Mouse (Mus musculus): ENCODE results near the gene Sfxn2. TPM values are rescaled to one million over a fixed set of nuclear protein-coding genes. Genes with fewer than 3 reads are reported as not detected.

Gene Sfxn2
- polyA plus RNA-seq, 1 experiment = 0.06 TPM

DNA sequence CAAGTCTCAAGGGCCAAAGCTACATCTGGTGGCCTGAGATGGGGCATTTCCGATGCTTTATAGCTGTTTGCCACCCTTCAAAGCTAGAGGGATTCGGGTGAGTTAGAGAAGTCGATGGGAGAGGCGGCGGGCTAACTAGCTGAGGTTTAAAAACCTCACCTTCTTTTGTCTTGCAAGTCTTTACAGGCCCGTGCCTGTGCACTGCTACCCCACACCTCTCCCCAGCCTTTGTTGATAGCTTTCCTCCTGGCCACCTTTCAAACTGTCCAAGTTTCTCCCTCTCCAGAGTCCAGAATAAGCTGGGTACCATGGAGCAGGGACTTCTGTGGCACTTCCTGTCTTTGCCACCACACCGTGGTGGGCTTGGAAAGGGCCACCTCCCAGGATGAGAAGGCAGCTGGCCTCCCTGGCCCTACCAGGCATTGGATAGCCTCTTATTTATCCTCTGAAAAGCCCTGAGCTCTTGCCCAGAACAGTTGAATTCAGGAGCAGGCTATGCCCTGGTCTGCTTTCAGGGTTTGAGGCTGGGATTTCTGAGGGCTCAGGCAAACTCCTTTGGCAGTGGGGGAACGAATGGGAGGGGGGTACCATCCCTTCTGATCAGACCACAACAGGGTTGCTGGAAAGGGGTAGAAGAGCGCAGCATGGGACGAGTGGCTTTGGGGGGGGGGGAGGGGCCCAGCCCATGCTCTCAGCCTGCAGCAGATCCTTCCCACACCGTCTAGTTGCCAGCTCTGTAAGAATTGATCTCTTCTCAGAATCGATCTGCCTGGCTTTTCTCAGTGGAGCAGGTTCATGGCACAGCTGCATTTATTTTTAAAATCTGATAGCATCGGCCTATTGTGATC lies 43.3 kb upstream of the Sfxn2 start:
- no peaks in the 10 kb centered on the region for H3K36me3 ChIP-seq (ENCODE audit: control insufficient read depth)
- H3K4me3 ChIP-seq (replicated peaks) = no peak overlapping the region
- H3K4me1 ChIP-seq (ENCODE audit: control insufficient read depth) = peaks cover 61% of the 10 kb centered on the region
- no peaks in the 10 kb centered on the region for H3K9me3 ChIP-seq (ENCODE audit: control insufficient read depth, low read length)
- TF ChIP-seq GATA1 (IDR thresholded peaks at IDR 0.05; ENCODE audit: low read length) (no peak), TAL1 (IDR thresholded peaks at IDR 0.05; ENCODE audit: low read length) (no peak)
- H3K27me3 ChIP-seq (ENCODE audit: control insufficient read depth) = peaks cover 57% of the 10 kb centered on the region

DNA sequence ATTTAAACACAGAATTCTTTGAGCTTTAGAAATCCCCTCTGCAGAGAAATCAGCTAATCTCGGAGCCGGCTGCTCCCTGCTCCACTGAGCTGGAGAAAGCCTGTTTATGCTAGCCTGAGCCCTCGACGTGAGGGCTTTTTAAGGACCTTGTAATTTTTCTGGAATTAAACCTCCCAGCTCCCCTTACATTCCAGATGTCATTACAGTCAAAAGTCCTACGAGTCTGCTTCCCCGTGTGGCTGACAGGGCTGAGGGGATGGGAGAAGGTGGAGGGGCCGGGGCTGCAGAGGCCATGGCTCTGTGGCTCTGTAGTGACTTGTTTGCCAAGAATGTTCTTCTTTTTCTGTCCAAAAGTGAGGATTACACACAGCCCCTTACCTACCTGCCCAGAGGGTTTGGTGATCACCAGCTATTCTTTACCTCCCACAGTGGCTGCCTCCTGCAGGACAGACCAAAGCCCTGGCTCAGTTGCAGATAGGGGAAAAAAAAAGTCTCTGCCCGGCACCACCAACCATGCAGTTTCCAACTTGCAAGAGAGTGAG lies 42.6 kb upstream of the Sfxn2 start:
- no peak overlapping the region for H3K4me3 ChIP-seq (replicated peaks)
- TF ChIP-seq GATA1 (IDR thresholded peaks at IDR 0.05; ENCODE audit: low read length) (no peak), TAL1 (IDR thresholded peaks at IDR 0.05; ENCODE audit: low read length) (no peak)
- H3K27me3 ChIP-seq (ENCODE audit: control insufficient read depth) = peaks cover 52% of the 10 kb centered on the region
- no peaks in the 10 kb centered on the region for H3K36me3 ChIP-seq (ENCODE audit: control insufficient read depth)
- H3K9me3 ChIP-seq (ENCODE audit: control insufficient read depth, low read length) = no peaks in the 10 kb centered on the region
- H3K4me1 ChIP-seq (ENCODE audit: control insufficient read depth) = peaks cover 59% of the 10 kb centered on the region

DNA sequence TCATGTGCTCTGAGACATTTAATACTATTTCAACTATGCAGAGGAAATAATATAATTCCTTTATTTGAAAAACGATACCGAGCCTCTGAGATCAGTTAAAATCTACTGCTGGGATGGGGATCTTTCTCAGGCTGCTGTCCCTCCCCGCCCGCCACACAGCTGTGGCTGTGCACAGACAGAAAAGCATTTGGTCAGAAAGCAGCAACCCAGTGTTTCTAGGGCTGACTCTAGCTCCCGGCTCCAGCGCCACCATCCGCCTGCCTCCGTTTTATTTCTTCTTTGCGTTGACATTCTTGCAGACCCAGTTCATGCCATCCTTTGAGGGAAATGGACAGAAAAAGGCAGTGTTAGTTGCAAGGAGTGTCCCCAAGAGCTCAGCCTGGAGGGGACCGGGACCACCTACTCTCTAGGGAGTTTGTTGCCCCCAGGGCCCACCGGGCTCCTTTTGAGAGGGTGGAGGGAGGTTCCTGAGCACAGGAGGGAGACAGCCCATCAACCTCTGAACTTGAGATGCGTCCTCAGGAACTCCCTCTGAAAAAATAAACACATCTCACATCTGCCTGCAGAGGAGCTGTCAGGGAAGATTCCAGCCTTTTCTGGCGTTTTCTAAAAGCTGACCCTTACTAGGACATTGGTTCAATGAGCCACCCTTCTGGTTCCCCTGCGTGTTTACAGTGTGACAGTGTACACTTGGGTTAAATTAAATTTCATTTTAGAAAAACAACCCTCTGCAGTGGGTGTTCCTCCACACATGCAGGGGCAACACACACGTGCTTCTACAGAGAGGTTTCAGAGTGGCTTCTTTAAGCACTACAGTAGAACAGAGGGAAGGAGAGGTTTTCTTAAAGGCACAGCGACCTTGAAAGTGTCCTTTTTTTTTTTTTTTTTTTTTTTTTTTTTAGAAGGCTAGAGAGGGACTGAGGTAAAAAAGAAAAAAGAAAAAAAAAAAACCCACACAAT lies 41.8 kb upstream of the Sfxn2 start:
- H3K27me3 ChIP-seq (ENCODE audit: control insufficient read depth) = peaks cover 45% of the 10 kb centered on the region
- H3K36me3 ChIP-seq (ENCODE audit: control insufficient read depth) = no peaks in the 10 kb centered on the region
- no peak for TF ChIP-seq TAL1 (IDR thresholded peaks at IDR 0.05; ENCODE audit: low read length)
- TF ChIP-seq GATA1 (IDR thresholded peaks at IDR 0.05; ENCODE audit: low read length) = no peak
- no peaks in the 10 kb centered on the region for H3K9me3 ChIP-seq (ENCODE audit: control insufficient read depth, low read length)
- peaks cover 59% of the 10 kb centered on the region for H3K4me1 ChIP-seq (ENCODE audit: control insufficient read depth)
- no peak overlapping the region for H3K4me3 ChIP-seq (replicated peaks)

DNA sequence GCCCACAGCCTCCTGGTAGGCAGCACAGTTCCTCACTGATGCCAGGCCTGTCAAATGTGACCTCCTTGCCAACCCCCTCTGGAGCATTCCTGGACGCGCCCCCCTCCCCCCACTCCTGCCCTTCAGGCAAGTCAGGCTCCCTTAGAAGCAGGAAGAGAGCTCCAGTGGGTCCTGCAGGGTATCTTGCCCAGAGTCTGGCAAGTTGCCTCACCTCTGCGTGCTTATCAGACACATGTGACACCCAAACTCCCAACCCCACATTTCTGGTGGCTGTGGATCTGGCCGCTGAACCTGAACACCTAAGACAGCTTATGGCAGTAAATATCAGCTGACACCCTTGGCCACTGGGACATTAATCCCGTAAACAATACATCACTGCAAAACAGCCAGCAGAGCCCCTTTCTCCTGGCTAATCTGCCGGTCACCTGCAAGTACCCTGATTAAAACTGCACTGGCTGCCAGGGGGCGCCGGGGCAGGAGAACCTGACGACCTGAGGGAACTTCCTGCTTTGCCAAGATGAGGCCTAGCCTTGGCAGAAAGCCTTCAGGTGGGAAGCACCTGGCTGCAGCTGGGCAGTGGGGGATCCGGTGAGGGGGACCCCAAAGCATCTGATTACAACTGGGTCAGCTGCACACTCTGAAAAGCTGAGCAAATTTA lies 41.0 kb upstream of the Sfxn2 start:
- H3K36me3 ChIP-seq (ENCODE audit: control insufficient read depth) = no peaks in the 10 kb centered on the region
- peak overlapping the region; percentile 14 for H3K4me3 ChIP-seq (replicated peaks)
- H3K27me3 ChIP-seq (ENCODE audit: control insufficient read depth) = peaks cover 37% of the 10 kb centered on the region
- no peak for TF ChIP-seq GATA1 (IDR thresholded peaks at IDR 0.05; ENCODE audit: low read length)
- no peak for TF ChIP-seq TAL1 (IDR thresholded peaks at IDR 0.05; ENCODE audit: low read length)
- H3K9me3 ChIP-seq (ENCODE audit: control insufficient read depth, low read length) = no peaks in the 10 kb centered on the region
- peaks cover 59% of the 10 kb centered on the region for H3K4me1 ChIP-seq (ENCODE audit: control insufficient read depth)

DNA sequence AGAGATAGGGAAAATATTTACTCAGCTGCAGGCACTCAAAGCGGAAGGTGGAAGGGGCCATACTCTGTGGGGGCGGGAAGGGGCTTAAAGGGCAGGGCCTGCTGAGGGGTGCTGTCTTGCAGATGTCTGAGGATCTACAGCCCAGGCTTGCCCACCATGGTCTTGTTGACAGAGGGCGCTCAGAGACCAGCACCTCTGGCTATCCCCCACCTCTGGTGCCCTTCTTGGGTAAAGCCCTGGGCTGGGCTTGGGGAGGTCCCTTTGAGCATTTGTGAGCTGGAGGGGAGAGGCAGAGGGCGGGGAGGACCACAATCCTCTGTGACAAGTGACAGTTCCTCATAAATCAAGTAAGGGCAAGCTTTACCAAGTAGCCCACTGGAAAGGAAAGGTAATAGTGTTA lies 40.1 kb upstream of the Sfxn2 start:
- TF ChIP-seq GATA1 (IDR thresholded peaks at IDR 0.05; ENCODE audit: low read length) (no peak), TAL1 (IDR thresholded peaks at IDR 0.05; ENCODE audit: low read length) (no peak)
- H3K4me3 ChIP-seq (replicated peaks) = no peak overlapping the region
- no peaks in the 10 kb centered on the region for H3K9me3 ChIP-seq (ENCODE audit: control insufficient read depth, low read length)
- H3K36me3 ChIP-seq (ENCODE audit: control insufficient read depth) = no peaks in the 10 kb centered on the region
- peaks cover 28% of the 10 kb centered on the region for H3K27me3 ChIP-seq (ENCODE audit: control insufficient read depth)
- peaks cover 53% of the 10 kb centered on the region for H3K4me1 ChIP-seq (ENCODE audit: control insufficient read depth)

DNA sequence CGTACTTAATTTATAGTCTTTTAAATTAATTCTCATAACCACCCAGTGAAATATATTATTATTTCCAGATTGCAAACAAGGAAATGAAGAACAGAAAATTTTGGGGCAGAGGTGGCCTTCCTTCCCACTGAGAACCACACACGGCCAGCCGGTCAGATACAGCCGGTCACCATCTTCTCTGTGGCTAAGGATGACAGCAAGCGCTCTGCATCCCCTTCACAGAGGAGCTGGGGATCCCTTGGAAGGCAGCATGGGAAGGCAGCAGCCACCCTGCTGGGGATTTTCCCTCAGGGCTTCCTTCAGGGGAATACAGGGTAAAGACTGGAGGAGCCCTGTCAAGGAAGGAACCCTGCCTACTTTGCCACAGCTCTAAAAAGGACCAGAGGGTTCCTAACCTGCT lies 39.6 kb upstream of the Sfxn2 start:
- H3K9me3 ChIP-seq (ENCODE audit: control insufficient read depth, low read length) = no peaks in the 10 kb centered on the region
- TF ChIP-seq TAL1 (IDR thresholded peaks at IDR 0.05; ENCODE audit: low read length) = no peak
- no peak for TF ChIP-seq GATA1 (IDR thresholded peaks at IDR 0.05; ENCODE audit: low read length)
- no peak overlapping the region for H3K4me3 ChIP-seq (replicated peaks)
- peaks cover 52% of the 10 kb centered on the region for H3K4me1 ChIP-seq (ENCODE audit: control insufficient read depth)
- H3K27me3 ChIP-seq (ENCODE audit: control insufficient read depth) = peaks cover 24% of the 10 kb centered on the region
- H3K36me3 ChIP-seq (ENCODE audit: control insufficient read depth) = no peaks in the 10 kb centered on the region

DNA sequence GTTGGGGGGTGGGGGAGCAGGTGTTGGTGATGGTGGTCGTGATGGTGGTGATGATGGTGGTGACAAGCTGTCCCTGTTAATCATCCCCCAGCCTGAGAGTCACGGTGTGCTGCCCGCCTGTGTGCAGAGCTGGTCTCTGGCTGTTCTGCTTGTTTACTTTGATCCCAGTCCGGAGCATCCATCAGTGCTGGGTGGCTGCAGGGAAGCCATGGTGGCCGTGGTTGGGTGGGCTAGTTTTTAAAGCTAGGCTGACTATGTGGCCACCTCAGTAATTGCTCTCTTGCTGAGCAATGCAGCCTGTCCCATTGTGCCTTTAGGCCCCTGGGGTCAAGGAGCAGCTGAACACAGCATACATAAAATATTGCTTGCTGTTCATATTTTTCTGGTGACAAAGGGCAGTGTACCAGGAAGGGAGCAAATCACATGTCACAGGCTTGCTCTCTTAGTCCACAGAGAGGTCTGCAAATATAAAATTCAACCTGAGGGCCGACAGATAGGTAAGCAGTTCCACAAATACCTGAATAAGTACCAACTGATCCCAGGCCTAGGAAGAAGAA lies 38.5 kb upstream of the Sfxn2 start:
- no peak overlapping the region for H3K4me3 ChIP-seq (replicated peaks)
- no peaks in the 10 kb centered on the region; the same call in 1 of the 2 replicates for H3K36me3 ChIP-seq (ENCODE audit: control insufficient read depth)
- H3K4me1 ChIP-seq (ENCODE audit: control insufficient read depth) = peaks cover 44% of the 10 kb centered on the region
- no peaks in the 10 kb centered on the region for H3K9me3 ChIP-seq (ENCODE audit: control insufficient read depth, low read length)
- H3K27me3 ChIP-seq (ENCODE audit: control insufficient read depth) = peaks cover 13% of the 10 kb centered on the region
- no peak for TF ChIP-seq GATA1 (IDR thresholded peaks at IDR 0.05; ENCODE audit: low read length)
- TF ChIP-seq TAL1 (IDR thresholded peaks at IDR 0.05; ENCODE audit: low read length) = no peak

DNA sequence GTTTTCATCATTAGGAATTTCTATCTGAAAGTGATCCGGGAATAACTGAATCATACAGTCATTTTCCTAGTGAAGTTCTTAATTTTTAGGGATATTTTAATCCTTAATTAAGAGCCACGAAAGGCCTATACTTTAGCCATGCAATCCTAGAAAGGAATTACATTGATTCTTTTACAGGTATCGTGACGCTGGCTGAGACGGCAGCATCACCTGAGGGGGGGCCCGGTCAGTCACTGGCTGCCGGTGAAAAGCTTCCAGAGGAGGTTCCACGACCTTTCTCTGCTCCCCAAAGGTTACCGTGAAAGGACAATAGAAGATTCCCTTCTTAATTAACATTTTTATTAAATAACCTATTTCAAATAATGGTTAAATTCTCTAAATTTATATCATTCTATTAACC lies 35.8 kb upstream of the Sfxn2 start:
- no peaks in the 10 kb centered on the region for H3K27me3 ChIP-seq (ENCODE audit: control insufficient read depth)
- no peak for TF ChIP-seq TAL1 (IDR thresholded peaks at IDR 0.05; ENCODE audit: low read length)
- no peak for TF ChIP-seq GATA1 (IDR thresholded peaks at IDR 0.05; ENCODE audit: low read length)

More for the DNA sequence above, 35.8 kb upstream of the Sfxn2 start:
- H3K4me1 ChIP-seq (ENCODE audit: control insufficient read depth) = peaks cover 30% of the 10 kb centered on the region
- H3K4me3 ChIP-seq (replicated peaks) = no peak overlapping the region
- no peaks in the 10 kb centered on the region for H3K9me3 ChIP-seq (ENCODE audit: control insufficient read depth, low read length)
- no peaks in the 10 kb centered on the region; the same call in 1 of the 2 replicates for H3K36me3 ChIP-seq (ENCODE audit: control insufficient read depth)
